Comparison of ENCODE assay signal across 23 mouse cellular contexts in the genomic region with DNA sequence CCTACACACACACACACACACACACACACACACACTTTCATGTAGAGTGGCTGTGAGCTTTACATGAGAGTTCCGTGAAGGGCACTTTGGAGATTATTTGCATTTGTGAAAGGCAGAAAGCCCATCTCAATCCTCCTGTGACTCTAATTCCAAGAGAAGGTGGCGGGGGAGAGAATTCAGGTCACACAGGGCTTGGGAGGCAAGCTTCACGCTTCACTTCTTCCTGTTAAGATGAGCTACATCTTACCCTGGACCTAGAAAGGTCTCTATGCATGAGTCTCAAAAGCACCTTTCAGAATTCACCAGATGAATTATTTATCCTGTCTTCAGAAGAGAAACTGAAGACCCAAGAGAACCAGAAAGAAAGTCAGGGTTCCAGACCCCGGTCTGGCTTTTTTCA. TPM values are rescaled to one million over a fixed set of nuclear protein-coding genes. Genes with fewer than 3 reads are reported as not detected.
"Had no signal": no experiment of that assay in that cellular context is flagged by ENCODE, and none has a peak within 500 bp of the region (broad histone marks: within the 10 kb centered on the region; RNA-seq: fewer than 3 reads in every experiment).

No protein-coding gene starts in this region.

- H3K4me2 ChIP-seq: liver, embryonic 11.5 days; liver, embryonic 13.5 days; liver, embryonic 15.5 days; lung, embryonic 15.5 days; midbrain, embryonic 12.5 days; neural tube, embryonic 13.5 days; neural tube, embryonic 15.5 days had no signal

- H3K9ac ChIP-seq: liver, embryonic 13.5 days; liver, embryonic 15.5 days; liver, postnatal 0 days; lung, embryonic 15.5 days; midbrain, embryonic 12.5 days; neural tube, embryonic 13.5 days; neural tube, embryonic 15.5 days had no signal

- H3K36me3 ChIP-seq: liver, embryonic 13.5 days; liver, embryonic 15.5 days; lung, embryonic 15.5 days; midbrain, embryonic 12.5 days; neural tube, embryonic 13.5 days; neural tube, embryonic 15.5 days had no signal

- H3K4me1 ChIP-seq: liver, embryonic 13.5 days; liver, embryonic 15.5 days; lung, embryonic 15.5 days; midbrain, embryonic 12.5 days had no signal

- H3K27ac ChIP-seq: liver, embryonic 13.5 days; liver, embryonic 15.5 days; lung, embryonic 15.5 days; macrophage; midbrain, embryonic 12.5 days; neural tube, embryonic 13.5 days; neural tube, embryonic 15.5 days had no signal

- ATAC-seq: liver, postnatal 0 days; lung, postnatal 0 days had no signal

- H3K27me3 ChIP-seq: liver, embryonic 13.5 days; liver, embryonic 15.5 days; lung, embryonic 15.5 days; midbrain, embryonic 12.5 days; neural tube, embryonic 13.5 days; neural tube, embryonic 15.5 days had no signal

- H3K4me3 ChIP-seq: liver, embryonic 13.5 days; liver, embryonic 15.5 days; lung, embryonic 15.5 days; megakaryocyte, embryonic 14.5 days; midbrain, embryonic 12.5 days; myocyte; neural tube, embryonic 13.5 days; neural tube, embryonic 15.5 days had no signal

- DNase-seq: liver, embryonic 13.5 days; liver, postnatal 0 days; lung, adult 2 months; lung, postnatal 14 days; lung, postnatal 36 days; right cerebral cortex, adult 18-20 months; right cerebral cortex, postnatal 25 days; right cerebral cortex, postnatal 4 days; spleen, adult 18-20 months; thymus, adult 18-20 months; thymus, postnatal 14 days; thymus, postnatal 36 days had no signal

- H3K9me3 ChIP-seq: liver, embryonic 13.5 days; liver, embryonic 15.5 days; lung, embryonic 15.5 days; midbrain, embryonic 12.5 days; neural tube, embryonic 13.5 days; neural tube, embryonic 15.5 days had no signal

RNA-seq across cellular contexts. Expression of gene Proser2, which starts 16.2 kb away (rescaled TPM):
- total RNA-seq: megakaryocyte progenitor cell, adult 5-6 weeks had no signal
- polyA plus RNA-seq: macrophage had no signal
